Mouse (Mus musculus) heart, postnatal 0 days (tissue): Measurements from ENCODE around the gene Sec61a2. TPM values are rescaled to one million over a fixed set of nuclear protein-coding genes. Genes with fewer than 3 reads are reported as not detected.

Source experiments
- ATAC-seq: fragments of 200-750 bp; cut with Nextera tagmentation; 2 replicates; pipeline ENCODE4 v1.8.0; 2017; ENCODE audit warnings: low read depth, moderate number of reproducible peaks, moderate library complexity; ENCODE audit not compliant: insufficient read depth
- DNase-seq: peaks from one replicate; pipeline ENCODE4 v3.0.0-alpha.2; 2016; ENCODE audit warnings: low spot score
- H3K27ac ChIP-seq: fragments of 300-500 bp; sonication (generic); 2 replicates; pipeline ENCODE4 v1.5.1; 2014; ENCODE audit warnings: low read depth, mild to moderate bottlenecking
- H3K27me3 ChIP-seq: fragments of 300-500 bp; sonication (generic); 2 replicates; pipeline ENCODE4 v1.6.1; 2014; ENCODE audit warnings: low read length, mixed read lengths; ENCODE audit not compliant: control insufficient read depth, insufficient read depth
- H3K36me3 ChIP-seq: fragments of 300-500 bp; sonication (generic); replicated peaks from 2 replicates; pipeline ENCODE4 v1.6.1; 2014; ENCODE audit warnings: low read length, mixed read lengths; ENCODE audit not compliant: control insufficient read depth, insufficient read depth
- H3K4me1 ChIP-seq: fragments of 300-500 bp; sonication (generic); 2 replicates; pipeline ENCODE4 v1.6.1; 2014; ENCODE audit warnings: antibody characterized with exemption; ENCODE audit not compliant: control insufficient read depth, insufficient read depth
- H3K4me2 ChIP-seq: fragments of 300-500 bp; sonication (generic); 2 replicates; pipeline ENCODE4 v1.6.1; 2014; ENCODE audit warnings: low read depth, mild to moderate bottlenecking, low read length, moderate library complexity
- H3K4me3 ChIP-seq: fragments of 300-500 bp; sonication (generic); 2 replicates; pipeline ENCODE4 v1.5.1; 2014; ENCODE audit warnings: low read depth, low read length
- H3K9ac ChIP-seq: fragments of 300-500 bp; sonication (generic); replicated peaks from 2 replicates; pipeline ENCODE4 v1.6.1; 2014; ENCODE audit warnings: low read depth, low read length, mixed read lengths
- H3K9me3 ChIP-seq: fragments of 300-500 bp; sonication (generic); replicated peaks from 2 replicates; pipeline ENCODE4 v1.6.1; 2016; ENCODE audit warnings: low read length; ENCODE audit not compliant: control insufficient read depth
- CTCF ChIP-seq: IDR thresholded peaks from 2 replicates; pipeline ENCODE4 v1.5.1; 2016; ENCODE audit warnings: antibody characterized with exemption, control low read depth, low read depth
- EP300 ChIP-seq: IDR thresholded peaks from 2 replicates; pipeline ENCODE4 v1.6.1; 2016; ENCODE audit warnings: antibody characterized with exemption, low read depth
- WGBS: fragments of 180-500 bp; shearing (Covaris S2); extraction: QIAGEN DNeasy Blood & Tissue Kit; methylation state at CpG from one replicate; pipeline ENCODE4 v1.1.7; 2014; 5-methylcytosine and 5-hydroxymethylcytosine counted together
- polyA plus RNA-seq: library from polyadenylated mRNA; unstranded; fragments of >200 nt; fragmentation: Nextera tagmentation; extraction: Ambion mirVana; gene quantifications from 2 replicates; pipeline ENCODE4 v1.2.1, GENCODE M21; 2015
- total RNA-seq: library from RNA; depleted of rRNA; stranded (reverse); fragments of >200 nt; gene quantifications from 2 replicates; pipeline ENCODE4 v1.2.3, GENCODE M21; 2014; ENCODE audit warnings: low replicate concordance; rRNA removed

Gene Sec61a2
- 36.7 and 37.3 TPM in 2 replicates for total RNA-seq
- polyA plus RNA-seq, result 26.4 and 27.8 TPM in 2 replicates

- DNase-seq, result peak; percentile 94
- Histone ChIP-seq H3K4me1 (peaks cover 6% of the 10 kb centered on the region), H3K4me2 (peak within 1 kb of the TSS; percentile 75), H3K36me3 (peaks cover 17% of the 10 kb centered on the region), H3K27ac (peak within 1 kb of the TSS; percentile 88), H3K4me3 (peak within 1 kb of the TSS; percentile 90), H3K9me3 (no peaks in the 10 kb centered on the region), H3K9ac (peak within 1 kb of the TSS; percentile 87), H3K27me3 (no peaks in the 10 kb centered on the region)
- ATAC-seq, result peak; percentile 100
- TF ChIP-seq CTCF, result 0 out of 2 replicates have a peak, but pooled peaks have one; percentile 8
- no peak for TF ChIP-seq EP300
- under 1% methylated on average over 60 of the region's 62 CpGs for WGBS
Observed at GRCm38 (mm10) chr2:5894843-5895570, at the start of gene Sec61a2. TSS of gene Sec61a2 (minus strand) at chr2:5895432.

- Histone ChIP-seq H3K27me3 (no peaks in the 10 kb centered on the region), H3K4me1 (0 out of 2 replicates have a peak, but pooled peaks cover 9% of the 10 kb centered on the region), H3K27ac (no peak overlapping the region), H3K4me3 (peak overlapping the region; percentile 81), H3K9ac (peak overlapping the region; percentile 77), H3K4me2 (peak overlapping the region; percentile 98), H3K36me3 (no peaks in the 10 kb centered on the region), H3K9me3 (no peaks in the 10 kb centered on the region)
- DNase-seq, result no peak
- TF ChIP-seq CTCF (no peak), EP300 (no peak)
- no peak for ATAC-seq
- WGBS, result 43% methylated on average over 4 of the region's 4 CpGs
Observed at GRCm38 (mm10) chr2:5943071-5943470, 47.8 kb upstream of the Sec61a2 start.

GRCm38 (mm10) chr2:5942416-5943032 is 47.3 kb upstream of the Sec61a2 start, which contains the start of gene Dhtkd1:
TSS of gene Dhtkd1 (minus strand) at chr2:5942792.
- Histone ChIP-seq H3K36me3 (no peaks in the 10 kb centered on the region), H3K9ac (peak within 1 kb of the TSS; percentile 77), H3K27ac (peak within 1 kb of the TSS; percentile 27), H3K4me2 (peak within 1 kb of the TSS; percentile 98), H3K9me3 (no peaks in the 10 kb centered on the region), H3K4me1 (0 out of 2 replicates have a peak, but pooled peaks cover 9% of the 10 kb centered on the region), H3K27me3 (no peaks in the 10 kb centered on the region), H3K4me3 (peak within 1 kb of the TSS; percentile 81)
- DNase-seq (peak; percentile 50), ATAC-seq (peak; percentile 93)
- TF ChIP-seq CTCF (0 out of 2 replicates have a peak, but pooled peaks have one; percentile 5), EP300 (no peak)
- under 1% methylated on average over 36 of the region's 36 CpGs for WGBS

GRCm38 (mm10) chr2:5941861-5942415 is 46.7 kb upstream of the Sec61a2 start:
- WGBS, result 63% methylated on average over 11 of the region's 11 CpGs
- H3K27ac ChIP-seq, result peak overlapping the region; percentile 27

GRCm38 (mm10) chr2:5940936-5941335 is 45.7 kb upstream of the Sec61a2 start:
- no peak overlapping the region for H3K27ac ChIP-seq
- no peaks in the 10 kb centered on the region for H3K36me3 ChIP-seq
- no peaks in the 10 kb centered on the region for H3K9me3 ChIP-seq
- H3K4me2 ChIP-seq, result no peak overlapping the region
- 0 out of 2 replicates have a peak, but pooled peaks cover 9% of the 10 kb centered on the region for H3K4me1 ChIP-seq
- no peak for DNase-seq
- no peak overlapping the region for H3K4me3 ChIP-seq
- no peaks in the 10 kb centered on the region for H3K27me3 ChIP-seq
- ATAC-seq, result no peak
- TF ChIP-seq EP300, result no peak
- TF ChIP-seq CTCF, result no peak
- no peak overlapping the region for H3K9ac ChIP-seq
- WGBS, result 93% methylated on average over 9 of the region's 9 CpGs

More at GRCm38 (mm10) chr2:5941861-5942415, 46.7 kb upstream of the Sec61a2 start:
- TF ChIP-seq EP300, result no peak
- no peak for TF ChIP-seq CTCF
- H3K4me1 ChIP-seq, result 0 out of 2 replicates have a peak, but pooled peaks cover 9% of the 10 kb centered on the region
- peak overlapping the region; percentile 98 for H3K4me2 ChIP-seq
- H3K27me3 ChIP-seq, result no peaks in the 10 kb centered on the region
- DNase-seq (no peak), ATAC-seq (no peak; the same call in 1 of the 2 replicates)
- peak overlapping the region; percentile 81 for H3K4me3 ChIP-seq
- H3K9ac ChIP-seq, result peak overlapping the region; percentile 77
- no peaks in the 10 kb centered on the region for H3K36me3 ChIP-seq
- H3K9me3 ChIP-seq, result no peaks in the 10 kb centered on the region
